Mouse (Mus musculus) heart, embryonic 10.5 days (tissue): ENCODE data around the gene Zc3h13. TPM values are rescaled to one million over a fixed set of nuclear protein-coding genes. Genes with fewer than 3 reads are reported as not detected.

Source experiments
- DNase-seq: peaks from one replicate; pipeline ENCODE4 v3.0.0-alpha.2; 2017; ENCODE audit warnings: low spot score
- H3K27ac ChIP-seq: fragments of 300-500 bp; sonication (generic); 2 replicates; pipeline ENCODE4 v1.5.1; 2016; ENCODE audit warnings: mild to moderate bottlenecking
- H3K27me3 ChIP-seq: fragments of 300-500 bp; sonication (generic); 2 replicates; pipeline ENCODE4 v1.6.1; 2016; ENCODE audit warnings: mild to moderate bottlenecking; ENCODE audit not compliant: poor library complexity, insufficient read depth, severe bottlenecking
- H3K36me3 ChIP-seq: fragments of 300-500 bp; sonication (generic); 2 replicates; pipeline ENCODE4 v1.6.1; 2016; ENCODE audit warnings: mild to moderate bottlenecking, moderate library complexity
- H3K4me1 ChIP-seq: fragments of 300-500 bp; sonication (generic); 2 replicates; pipeline ENCODE4 v1.6.1; 2016; ENCODE audit warnings: mild to moderate bottlenecking
- H3K4me3 ChIP-seq: fragments of 300-500 bp; sonication (generic); 2 replicates; pipeline ENCODE4 v1.5.1; 2016; ENCODE audit warnings: mild to moderate bottlenecking, moderate library complexity
- H3K9me3 ChIP-seq: fragments of 300-500 bp; sonication (generic); 2 replicates; pipeline ENCODE4 v1.6.1; 2016; ENCODE audit warnings: mild to moderate bottlenecking, moderate library complexity
- WGBS: fragments of 180-500 bp; shearing (Covaris S2); methylation state at CpG from one replicate; pipeline ENCODE4 v1.1.7; 2016; 5-methylcytosine and 5-hydroxymethylcytosine counted together
- polyA plus RNA-seq: library from polyadenylated mRNA; unstranded; fragments of >200 nt; fragmentation: Nextera tagmentation; extraction: Ambion mirVana; gene quantifications from 2 replicates; pipeline ENCODE4 v1.2.1, GENCODE M21; 2016

Gene Zc3h13
- polyA plus RNA-seq, 1 experiment from 2014 or later, result 26.2 TPM

DNA sequence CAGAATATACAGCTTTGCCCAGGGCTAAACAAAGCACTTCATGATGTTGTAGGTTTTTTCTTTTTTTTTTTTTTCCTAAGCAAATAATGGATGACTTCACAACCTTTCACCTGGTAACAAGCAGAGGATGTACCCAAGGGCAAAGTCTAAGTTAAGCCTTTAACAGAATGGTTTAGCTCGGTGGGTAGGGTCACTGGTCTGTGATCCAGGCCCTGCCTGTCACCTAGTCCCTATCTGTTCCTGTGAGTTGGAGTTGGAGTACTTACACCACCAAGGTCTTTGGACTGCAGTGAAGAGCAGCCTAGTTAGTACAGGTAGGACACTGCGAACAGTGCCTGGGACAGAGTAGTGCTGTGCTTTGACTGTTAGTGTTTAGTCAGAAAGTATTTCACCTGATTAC lies 53.7 kb downstream of the Zc3h13 start:
- 90% methylated on average over 2 of the region's 2 CpGs for whole genome bisulfite sequencing
- peaks cover 46% of the 10 kb centered on the region for H3K36me3 ChIP-seq
- H3K4me3 ChIP-seq, result no peak overlapping the region
- no peaks in the 10 kb centered on the region for H3K9me3 ChIP-seq
- H3K27me3 ChIP-seq, result no peaks in the 10 kb centered on the region
- no peak for DNase-seq
- no peaks in the 10 kb centered on the region for H3K4me1 ChIP-seq
- no peak overlapping the region for H3K27ac ChIP-seq

DNA sequence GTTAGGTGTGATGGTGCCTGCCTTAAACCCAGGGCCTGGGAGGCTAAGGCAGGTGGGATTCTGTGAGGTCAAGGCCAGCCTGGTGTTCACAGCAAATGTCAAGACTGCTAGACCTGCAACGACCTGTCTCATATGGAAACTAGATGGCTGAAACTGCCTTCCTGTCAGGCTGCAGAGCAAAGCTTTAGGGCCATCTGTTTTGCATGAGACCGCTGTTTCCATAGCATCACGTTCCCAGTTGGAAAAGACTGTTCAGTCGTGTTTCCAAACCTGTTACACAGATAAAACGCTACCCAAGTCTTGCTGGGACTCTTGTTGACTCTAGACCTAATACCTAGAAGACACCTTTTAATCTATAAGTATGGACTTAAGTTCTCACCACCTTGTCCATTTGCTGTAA lies 61.9 kb downstream of the Zc3h13 start:
- 80% methylated on average over 5 of the region's 5 CpGs for WGBS
- peaks cover 21% of the 10 kb centered on the region for H3K36me3 ChIP-seq
- DNase-seq, result no peak
- no peak overlapping the region for H3K27ac ChIP-seq
- H3K4me3 ChIP-seq, result no peak overlapping the region
- H3K9me3 ChIP-seq, result no peaks in the 10 kb centered on the region
- no peaks in the 10 kb centered on the region for H3K4me1 ChIP-seq
- H3K27me3 ChIP-seq, result no peaks in the 10 kb centered on the region

DNA sequence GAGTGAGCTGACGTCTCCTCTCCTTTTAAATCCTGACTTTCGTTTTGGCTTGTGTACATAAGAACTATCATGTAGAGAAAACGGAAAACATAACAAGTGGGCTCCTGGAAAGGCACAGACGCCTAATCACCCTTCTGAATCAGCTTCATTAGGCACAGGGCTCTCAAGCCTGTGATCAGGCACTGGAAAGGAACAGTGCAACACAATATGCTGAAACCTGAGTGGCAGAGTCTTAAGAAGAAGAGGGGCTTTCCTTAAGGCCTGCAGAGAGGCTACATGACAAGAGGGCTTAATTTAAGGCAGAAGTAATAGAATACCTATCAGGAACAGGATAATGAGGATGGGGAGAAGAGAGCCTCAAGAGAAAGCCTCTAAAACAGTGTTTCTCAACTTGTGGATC lies 67.5 kb downstream of the Zc3h13 start:
- no peaks in the 10 kb centered on the region for H3K9me3 ChIP-seq
- no peak overlapping the region for H3K27ac ChIP-seq
- no peak overlapping the region for H3K4me3 ChIP-seq
- H3K27me3 ChIP-seq, result no peaks in the 10 kb centered on the region
- no peak for DNase-seq
- 56% methylated on average over 4 of the region's 4 CpGs for WGBS
- no peaks in the 10 kb centered on the region for H3K4me1 ChIP-seq
- H3K36me3 ChIP-seq, result no peaks in the 10 kb centered on the region

DNA sequence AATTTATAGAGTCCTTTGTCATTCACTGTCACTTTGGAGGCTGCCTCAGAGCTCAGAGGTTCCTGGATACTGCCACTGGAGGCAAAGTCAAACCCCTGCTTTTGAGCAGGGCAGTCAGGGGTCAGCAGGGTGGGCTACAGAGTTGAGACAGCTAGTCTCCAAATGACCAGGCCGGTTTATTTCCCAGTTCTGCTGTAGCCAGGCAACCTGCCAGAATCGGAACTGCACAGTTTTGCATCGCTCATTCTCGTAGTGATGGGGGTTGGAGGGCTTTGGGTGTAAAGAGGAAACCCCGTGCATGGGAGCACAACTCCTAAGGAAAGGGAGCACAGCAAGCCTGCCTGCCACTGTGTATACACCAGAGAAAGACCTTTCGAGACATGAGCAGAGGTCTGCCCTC lies 79.1 kb downstream of the Zc3h13 start:
- 76% methylated on average over 6 of the region's 6 CpGs for WGBS
- no peak overlapping the region for H3K27ac ChIP-seq
- no peaks in the 10 kb centered on the region for H3K4me1 ChIP-seq
- H3K36me3 ChIP-seq, result no peaks in the 10 kb centered on the region
- no peak for DNase-seq
- H3K9me3 ChIP-seq, result no peaks in the 10 kb centered on the region
- no peaks in the 10 kb centered on the region for H3K27me3 ChIP-seq
- H3K4me3 ChIP-seq, result no peak overlapping the region

DNA sequence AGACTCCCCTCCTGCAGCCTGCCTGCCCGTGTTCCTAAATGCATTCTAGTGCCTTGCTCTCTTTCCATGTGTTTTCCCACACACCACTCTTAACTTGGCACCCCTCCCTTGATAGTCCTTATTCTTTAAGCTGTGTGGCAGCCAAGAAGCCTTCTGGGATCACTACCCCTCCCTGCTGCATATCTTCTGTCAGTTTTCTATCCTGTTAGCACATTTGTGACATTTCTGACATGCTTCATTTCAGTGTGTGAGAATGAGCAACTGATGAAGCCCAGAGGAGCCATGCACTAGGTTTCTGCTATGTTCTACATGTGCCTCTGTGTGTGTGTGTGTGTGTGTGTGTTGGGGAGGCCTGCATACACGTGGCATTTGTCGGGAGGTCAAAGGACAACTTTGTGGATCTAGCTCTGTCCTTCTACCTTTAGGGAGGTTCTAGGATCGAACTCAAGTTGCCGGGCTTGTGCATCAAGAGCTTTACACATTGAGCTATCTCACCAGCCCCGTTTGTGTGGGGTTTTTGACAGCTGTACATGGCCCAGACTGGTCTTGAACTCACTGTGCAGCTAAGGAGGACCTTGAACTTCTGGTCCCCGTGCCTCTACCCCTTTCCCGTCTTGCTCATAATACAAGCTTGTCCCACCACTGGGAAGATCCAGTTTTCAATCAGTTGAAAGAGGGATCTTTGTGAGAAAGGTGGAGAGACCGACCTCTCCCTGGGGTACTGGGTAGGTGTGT lies 81.3 kb downstream of the Zc3h13 start:
- Histone ChIP-seq H3K27me3 (no peaks in the 10 kb centered on the region), H3K9me3 (no peaks in the 10 kb centered on the region), H3K36me3 (no peaks in the 10 kb centered on the region), H3K4me1 (no peaks in the 10 kb centered on the region), H3K4me3 (no peak overlapping the region), H3K27ac (no peak overlapping the region)
- WGBS, result 75% methylated on average over 9 of the region's 9 CpGs
- peak; percentile 58 for DNase-seq

DNA sequence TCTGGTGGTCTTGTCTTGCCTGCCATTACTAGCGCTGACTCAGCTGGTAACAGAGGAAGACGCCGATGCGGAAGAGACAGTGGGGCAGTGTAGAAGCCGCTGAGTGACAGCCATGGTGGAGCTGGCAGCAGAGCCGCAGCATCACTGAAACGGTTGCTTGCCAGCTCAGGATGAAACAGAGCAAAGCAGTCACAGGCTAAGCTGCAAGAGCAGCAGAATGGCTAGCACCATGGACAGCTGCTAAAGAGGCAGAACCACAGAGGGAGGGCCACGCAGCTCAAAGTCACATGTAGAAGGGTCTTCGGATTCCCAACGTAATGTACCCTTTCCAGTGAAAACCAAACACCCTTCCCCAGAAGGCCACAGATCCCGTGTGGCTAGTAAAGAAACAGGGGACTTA lies 82.6 kb downstream of the Zc3h13 start:
- DNase-seq, result peak; percentile 82
- H3K4me3 ChIP-seq, result no peak overlapping the region
- no peaks in the 10 kb centered on the region for H3K9me3 ChIP-seq
- 24% methylated on average over 11 of the region's 11 CpGs for WGBS
- no peak overlapping the region for H3K27ac ChIP-seq
- H3K36me3 ChIP-seq, result no peaks in the 10 kb centered on the region
- H3K27me3 ChIP-seq, result no peaks in the 10 kb centered on the region
- no peaks in the 10 kb centered on the region for H3K4me1 ChIP-seq

DNA sequence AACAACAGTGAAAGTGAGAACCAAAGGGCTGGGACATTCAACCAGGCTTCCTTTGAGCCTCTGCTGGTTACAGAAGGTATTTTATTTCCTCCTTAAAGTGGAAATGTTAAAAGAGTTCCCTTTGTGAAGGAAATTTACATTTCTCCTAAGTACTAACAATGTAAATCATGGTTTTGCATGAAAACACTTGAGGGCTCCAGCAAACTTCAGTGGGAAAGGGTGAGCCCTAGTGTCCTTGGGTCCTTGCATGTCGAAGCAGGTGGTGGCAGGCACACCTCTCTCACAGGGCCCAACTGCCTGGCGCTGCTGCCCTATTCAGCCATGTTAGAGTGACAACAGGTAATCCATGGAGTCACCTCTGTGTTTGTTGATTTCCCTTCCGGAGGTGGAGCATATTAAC lies 83.3 kb downstream of the Zc3h13 start:
- WGBS, result 38% methylated on average over 3 of the region's 3 CpGs
- DNase-seq, result no peak
- Histone ChIP-seq H3K9me3 (no peaks in the 10 kb centered on the region), H3K27ac (no peak overlapping the region), H3K4me1 (no peaks in the 10 kb centered on the region), H3K4me3 (no peak overlapping the region), H3K27me3 (no peaks in the 10 kb centered on the region), H3K36me3 (no peaks in the 10 kb centered on the region)

DNA sequence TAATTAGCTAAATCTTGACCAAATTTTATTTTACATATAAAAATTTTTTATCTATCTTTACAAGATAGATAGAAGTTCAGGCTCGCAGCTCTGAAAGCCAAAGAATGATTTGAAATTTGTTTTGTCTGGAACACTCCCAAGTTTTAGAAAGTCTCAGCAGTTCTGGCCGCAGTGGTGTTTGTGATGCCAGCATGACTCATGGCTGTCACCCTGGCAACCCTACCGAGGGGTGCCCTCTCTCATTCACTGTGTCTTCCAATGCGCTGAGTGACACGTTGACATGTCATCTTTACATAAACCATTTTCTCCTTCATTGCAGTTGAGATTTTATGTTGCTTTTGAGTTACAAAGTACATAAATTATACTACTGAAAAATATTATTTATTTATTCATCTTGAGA lies 85.7 kb downstream of the Zc3h13 start:
- no peaks in the 10 kb centered on the region for H3K4me1 ChIP-seq
- no peaks in the 10 kb centered on the region for H3K36me3 ChIP-seq
- DNase-seq, result no peak
- no peaks in the 10 kb centered on the region for H3K9me3 ChIP-seq
- H3K27ac ChIP-seq, result no peak overlapping the region
- no peak overlapping the region for H3K4me3 ChIP-seq
- no peaks in the 10 kb centered on the region for H3K27me3 ChIP-seq
- WGBS, result 79% methylated on average over 5 of the region's 5 CpGs

DNA sequence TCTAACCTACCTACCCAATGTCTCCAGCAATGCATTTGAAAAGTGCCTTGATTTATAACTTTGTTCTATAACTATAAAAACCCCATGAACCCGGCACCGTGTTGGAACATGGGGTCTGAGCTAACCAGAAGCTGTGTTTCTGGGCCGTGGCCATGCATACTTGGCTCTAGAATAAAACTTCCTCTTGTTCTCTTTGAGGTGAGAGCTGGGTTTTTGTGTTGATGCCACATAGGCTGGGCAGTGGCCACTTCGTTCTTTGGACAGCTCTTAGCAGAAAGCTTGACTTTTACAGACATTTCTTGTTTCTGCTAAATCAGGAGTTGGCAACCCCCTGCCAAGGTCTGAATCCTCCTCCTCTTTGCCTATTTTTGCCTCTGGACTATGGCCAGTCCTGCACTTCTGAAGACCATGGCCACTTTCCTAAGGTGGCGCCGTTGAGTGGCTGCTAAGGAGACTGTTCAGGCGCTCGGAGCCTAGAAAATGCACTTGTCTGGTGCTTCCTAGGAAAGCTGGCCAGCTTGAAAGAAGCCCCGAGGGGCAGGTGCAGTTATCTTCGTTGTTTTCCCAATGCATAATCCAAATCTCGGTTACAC lies 90.9 kb downstream of the Zc3h13 start:
- Histone ChIP-seq H3K4me3 (no peak overlapping the region), H3K36me3 (no peaks in the 10 kb centered on the region), H3K4me1 (no peaks in the 10 kb centered on the region), H3K27ac (no peak overlapping the region), H3K27me3 (no peaks in the 10 kb centered on the region), H3K9me3 (no peaks in the 10 kb centered on the region)
- 68% methylated on average over 11 of the region's 11 CpGs for WGBS
- no peak for DNase-seq

DNA sequence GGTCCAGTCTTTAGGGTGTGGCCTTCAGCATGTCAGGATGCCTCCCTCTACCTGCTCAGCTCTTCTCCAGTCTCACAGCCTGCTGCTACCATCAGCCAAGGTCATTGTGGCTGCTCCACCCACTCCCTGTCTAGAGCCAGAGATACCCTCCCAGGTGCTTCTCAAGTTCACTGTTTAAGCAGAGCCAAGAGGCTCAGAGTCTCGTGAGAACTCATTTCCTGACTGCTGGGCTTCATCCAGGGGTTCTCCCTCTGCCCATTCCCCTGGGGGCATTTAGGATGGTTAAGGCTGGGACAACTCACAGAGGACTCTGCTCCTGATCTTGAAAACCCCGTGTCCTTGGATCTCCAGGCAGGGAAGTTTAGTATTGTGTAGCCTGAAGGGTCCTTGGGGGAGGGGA lies 92.1 kb downstream of the Zc3h13 start:
- Histone ChIP-seq H3K9me3 (no peaks in the 10 kb centered on the region), H3K27ac (no peak overlapping the region), H3K4me1 (no peaks in the 10 kb centered on the region), H3K36me3 (no peaks in the 10 kb centered on the region), H3K27me3 (no peaks in the 10 kb centered on the region), H3K4me3 (no peak overlapping the region)
- DNase-seq, result no peak
- WGBS, result 31% methylated on average over 2 of the region's 2 CpGs

DNA sequence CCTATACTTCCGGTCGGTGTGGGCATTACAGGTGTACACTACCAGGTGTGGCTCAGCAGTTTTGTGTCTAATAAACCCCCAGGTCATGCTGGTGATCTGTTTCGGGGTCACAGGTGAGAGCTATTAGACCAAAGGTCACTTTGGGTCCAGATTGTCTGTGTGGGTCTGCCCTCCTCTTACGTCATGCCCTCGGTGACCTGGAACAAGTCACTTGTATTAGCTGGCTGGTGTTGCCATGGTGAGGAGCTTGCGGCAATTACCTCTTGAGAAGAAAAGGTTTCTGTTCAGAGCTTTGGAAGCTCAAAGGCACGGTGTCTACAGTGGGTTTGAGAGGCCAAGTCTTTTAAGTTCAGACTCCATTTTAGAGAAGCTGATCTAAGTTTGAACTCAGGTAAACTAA lies 93.4 kb downstream of the Zc3h13 start:
- no peaks in the 10 kb centered on the region for H3K9me3 ChIP-seq
- no peak overlapping the region for H3K4me3 ChIP-seq
- H3K4me1 ChIP-seq, result no peaks in the 10 kb centered on the region
- DNase-seq, result no peak
- 70% methylated on average over 7 of the region's 7 CpGs for WGBS
- no peaks in the 10 kb centered on the region for H3K27me3 ChIP-seq
- no peak overlapping the region for H3K27ac ChIP-seq
- H3K36me3 ChIP-seq, result no peaks in the 10 kb centered on the region
